Mouse (Mus musculus): Measurements from ENCODE around the gene Gm5662. TPM values are rescaled to one million over a fixed set of nuclear protein-coding genes. Genes with fewer than 3 reads are reported as not detected.
"Not testable (repeated sequence)": the region's sequence is repeated elsewhere in the genome, so short reads cannot be mapped to it uniquely, and the experiment has no call there.

Gm5662 gene
- not detected in 2 replicates for total RNA-seq (2017)

DNA sequence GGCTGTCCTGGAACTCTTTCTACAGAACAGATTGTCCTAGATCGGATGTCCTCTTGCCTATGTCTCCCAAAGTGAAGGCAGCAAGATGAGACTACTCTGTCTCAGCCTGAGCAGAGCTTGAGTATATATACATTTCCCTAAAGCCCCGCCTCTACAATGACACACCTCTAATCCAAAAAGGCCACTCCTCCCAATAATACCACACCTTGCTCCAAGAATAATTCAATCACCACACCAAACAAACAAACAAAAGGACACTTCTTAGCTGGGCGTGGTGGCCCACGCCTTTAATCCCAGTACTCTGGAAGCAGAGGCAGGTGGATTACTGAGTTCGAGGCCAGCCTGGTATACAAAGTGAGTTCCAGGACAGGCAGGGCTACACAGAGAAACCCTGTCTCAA lies at the start of gene Gm5662:
Gm5662 (minus strand) TSS at position 101 of the 400 bp plus-strand sequence.
- ATAC-seq (replicated peaks; ENCODE audit: low read depth, poor library complexity, severe bottlenecking) = not testable (repeated sequence)

DNA sequence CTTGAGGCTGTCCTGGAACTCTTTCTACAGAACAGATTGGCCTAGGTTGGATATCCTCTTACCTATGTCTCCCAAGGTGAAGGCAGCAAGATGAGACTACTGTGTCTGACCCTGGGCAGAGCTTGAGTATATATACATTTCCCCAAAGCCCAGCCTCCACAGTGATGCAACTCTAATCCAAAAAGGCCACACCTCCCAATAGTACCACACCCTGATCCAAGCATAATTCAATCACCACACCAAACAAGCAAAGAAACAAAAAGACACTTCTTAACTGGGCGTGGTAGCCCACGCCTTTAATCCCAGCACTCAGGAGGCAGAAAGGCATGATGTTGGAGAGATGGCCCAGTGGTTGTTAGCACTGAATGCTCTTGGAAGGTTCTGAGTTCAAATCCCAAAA lies 49.6 kb upstream of the Gm5662 start, which contains the start of gene Gm5039:
Gm5039 (minus strand) TSS at position 101 of the 400 bp plus-strand sequence.
- not testable (repeated sequence) for ATAC-seq (replicated peaks; ENCODE audit: low read depth, poor library complexity, severe bottlenecking)

DNA sequence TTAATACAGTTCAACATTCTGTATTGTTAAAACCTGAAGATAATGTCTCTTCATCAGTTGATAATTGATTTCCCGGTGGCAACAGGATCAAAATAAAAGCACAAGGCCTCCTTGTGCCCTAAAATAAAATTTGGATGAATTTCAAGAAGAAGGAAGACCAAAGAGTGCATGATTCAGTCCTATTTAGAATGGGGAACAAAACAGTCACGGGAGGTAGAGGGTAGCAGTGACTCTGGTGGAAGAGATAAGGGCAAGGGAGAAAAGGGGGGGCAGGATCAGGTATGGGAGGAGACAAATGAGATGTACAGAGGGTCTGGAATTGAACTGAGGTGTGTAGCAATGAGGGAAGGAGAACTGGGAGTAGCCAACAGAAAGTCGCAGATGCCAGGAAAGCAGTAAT lies 40.3 kb upstream of the Gm5662 start:
- no peak for ATAC-seq (replicated peaks; ENCODE audit: low read depth, poor library complexity, severe bottlenecking)

DNA sequence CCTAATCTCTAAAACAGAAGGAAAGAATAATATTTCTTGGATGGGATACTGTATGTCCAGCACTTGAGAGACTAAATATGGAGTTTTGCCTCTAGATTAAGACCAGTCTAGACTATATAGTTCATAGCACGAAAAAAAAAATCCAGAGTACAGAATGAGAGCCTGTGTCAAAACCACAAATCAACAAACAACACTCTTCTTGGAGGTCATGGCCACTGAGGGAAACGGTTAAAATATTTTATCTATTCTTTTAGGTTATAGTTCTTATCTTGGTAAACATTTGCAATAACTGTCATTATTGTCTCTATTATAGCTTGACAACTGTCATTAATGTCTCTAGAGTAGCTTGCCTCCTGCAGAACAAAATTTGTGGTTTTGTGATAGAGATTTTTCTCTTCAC lies 22.9 kb upstream of the Gm5662 start:
- not testable (repeated sequence) for ATAC-seq (replicated peaks; ENCODE audit: low read depth, poor library complexity, severe bottlenecking)

DNA sequence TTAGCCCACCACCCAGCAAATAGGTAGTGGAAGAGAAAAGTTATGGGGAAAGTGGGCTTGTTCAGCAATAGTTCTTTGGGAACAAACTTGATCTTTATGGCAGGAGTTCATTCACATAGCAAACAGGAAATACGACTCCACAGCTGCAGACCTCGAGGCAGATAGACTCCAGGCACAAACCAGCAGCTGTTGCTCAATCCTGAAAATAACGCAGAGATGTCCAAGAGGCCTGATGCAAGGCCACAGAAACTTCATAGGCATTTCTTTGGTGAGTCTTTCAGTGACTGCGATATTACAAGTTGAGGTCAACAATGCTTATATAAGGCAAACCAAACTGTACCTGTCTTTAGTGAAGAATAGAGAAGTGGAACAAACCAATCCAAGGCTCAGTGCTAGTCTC lies 18.8 kb upstream of the Gm5662 start:
- not testable (repeated sequence) for ATAC-seq (replicated peaks; ENCODE audit: low read depth, poor library complexity, severe bottlenecking)

DNA sequence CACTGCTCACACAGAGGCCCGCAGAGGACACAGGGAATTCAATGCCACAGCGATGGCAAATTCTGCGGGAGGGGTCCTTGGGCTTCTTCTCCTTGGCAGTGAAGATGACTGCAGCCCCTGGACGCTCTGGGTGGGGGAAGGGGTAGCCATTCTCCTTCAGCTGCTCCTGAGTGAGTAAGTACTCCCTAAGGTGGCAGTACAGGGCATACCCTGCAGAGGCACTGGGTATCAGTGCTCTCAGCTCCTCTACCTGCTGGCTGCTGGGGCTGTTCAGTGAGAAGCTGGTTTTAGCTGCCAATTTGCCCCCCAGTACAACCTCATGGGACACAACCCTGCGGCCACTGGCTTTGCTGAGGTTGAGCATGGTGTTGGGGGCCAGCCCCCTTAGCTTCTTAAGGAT lies 10.9 kb upstream of the Gm5662 start:
- ATAC-seq (replicated peaks; ENCODE audit: low read depth, poor library complexity, severe bottlenecking) = not testable (repeated sequence)

DNA sequence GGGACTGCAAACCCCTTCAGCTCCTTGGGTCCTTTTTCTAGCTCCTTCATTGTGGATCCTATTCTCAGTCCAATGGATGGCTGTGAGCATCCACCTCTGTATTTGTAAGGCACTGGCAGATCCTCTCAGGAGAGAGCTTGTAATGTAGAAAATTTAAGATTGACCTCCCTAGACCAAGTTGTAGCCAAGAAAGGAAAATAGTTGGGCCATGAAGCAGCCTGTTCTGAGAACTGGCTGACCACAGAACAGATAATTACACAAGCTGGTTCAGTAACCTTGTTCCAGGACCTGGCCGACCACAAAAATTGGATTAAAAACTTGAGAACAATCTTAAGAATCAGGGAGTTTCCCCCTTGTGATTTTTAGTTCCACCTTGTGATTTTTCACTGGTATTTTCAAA lies 17.1 kb downstream of the Gm5662 start:
- ATAC-seq (replicated peaks; ENCODE audit: low read depth, poor library complexity, severe bottlenecking) = no peak

DNA sequence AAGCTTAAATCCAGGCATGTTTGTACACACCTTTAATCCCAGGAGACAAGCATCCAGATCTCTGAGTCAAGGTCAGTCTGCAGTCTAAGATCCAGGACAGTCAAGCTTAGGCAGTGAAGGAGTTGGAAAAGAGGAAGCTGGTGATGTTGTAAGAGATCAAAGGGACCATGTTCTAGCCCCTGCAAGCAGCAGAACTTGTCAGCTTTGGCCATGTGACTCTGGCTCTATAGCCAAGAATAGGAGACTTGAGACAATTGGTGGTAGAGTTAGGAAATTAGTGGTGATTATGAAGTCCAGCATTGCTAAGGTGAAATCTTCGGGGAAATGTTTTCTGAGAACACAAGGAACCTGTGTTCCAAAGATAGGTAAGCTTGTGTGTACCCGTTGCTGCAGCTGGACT lies 18.4 kb downstream of the Gm5662 start:
- ATAC-seq (replicated peaks; ENCODE audit: low read depth, poor library complexity, severe bottlenecking) = not testable (repeated sequence)

DNA sequence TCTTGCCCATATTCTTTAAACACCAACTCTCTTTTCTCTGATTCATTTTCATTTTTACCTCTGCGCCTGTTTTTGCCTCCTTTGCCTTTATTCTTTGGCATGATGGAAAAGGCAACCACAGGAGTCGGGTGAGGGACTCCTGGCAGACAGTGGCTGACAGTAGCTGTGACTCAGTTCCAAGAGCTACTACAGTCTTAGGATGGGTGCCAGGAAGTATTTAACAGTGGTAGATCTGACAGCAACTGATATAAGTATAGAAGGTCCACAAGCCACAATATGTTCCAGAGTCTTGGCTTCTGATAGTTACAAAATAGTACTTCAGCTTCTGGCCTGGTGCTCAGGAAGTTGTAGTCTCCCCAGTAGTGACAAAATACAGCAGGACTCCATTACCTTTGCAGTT lies 24.3 kb downstream of the Gm5662 start, which contains the start of gene Gm8332:
Gm8332 (minus strand) TSS at position 101 of the 400 bp plus-strand sequence.
- ATAC-seq (replicated peaks; ENCODE audit: low read depth, poor library complexity, severe bottlenecking) = not testable (repeated sequence)

DNA sequence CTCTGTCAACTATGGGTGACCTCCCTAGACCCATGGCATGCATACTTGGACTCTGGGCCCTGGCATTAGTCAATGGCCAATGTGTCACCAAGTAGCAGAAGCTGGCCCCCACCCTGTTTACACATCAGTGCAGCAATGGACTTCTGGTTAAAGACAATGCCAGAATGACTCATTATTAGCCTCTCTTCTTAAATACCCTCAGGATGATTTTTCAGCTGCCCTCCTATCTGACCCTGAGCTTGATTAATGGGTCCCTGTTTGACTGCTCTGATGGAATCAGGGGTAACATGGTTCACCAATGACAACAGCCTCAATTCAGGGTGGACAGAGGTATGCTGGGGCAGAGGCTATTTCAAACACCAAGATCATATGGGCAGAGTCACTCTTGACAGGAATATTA lies 28.5 kb downstream of the Gm5662 start:
- ATAC-seq (replicated peaks; ENCODE audit: low read depth, poor library complexity, severe bottlenecking) = not testable (repeated sequence)

DNA sequence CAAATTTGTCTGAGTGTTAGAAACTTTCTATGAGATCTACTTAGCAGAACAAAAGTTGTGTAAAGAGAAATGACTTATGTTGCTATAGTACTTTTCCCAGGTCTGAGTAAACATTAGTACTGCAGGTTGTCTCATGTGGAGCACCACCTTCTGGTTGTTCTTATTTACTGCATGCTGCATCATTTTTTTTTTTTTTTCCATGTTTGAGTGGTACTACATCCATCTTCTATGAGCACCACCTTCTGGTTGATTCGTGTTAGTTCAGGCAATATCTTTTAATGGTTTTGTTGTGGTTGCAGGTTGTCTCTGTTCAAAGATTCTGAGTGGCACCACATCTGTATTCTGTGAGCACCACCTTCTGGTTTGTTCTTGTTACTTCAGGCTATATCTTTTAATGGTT lies 31.4 kb downstream of the Gm5662 start:
- ATAC-seq (replicated peaks; ENCODE audit: low read depth, poor library complexity, severe bottlenecking) = not testable (repeated sequence)

Other genes starting within 250 kb of the Gm5662 start
- not detected in 2 replicates for gene Gm2056, start 247.5 kb downstream of the Gm5662 start, total RNA-seq (2017)
- not detected in 2 replicates for gene Gm16368, start 190.8 kb downstream of the Gm5662 start, total RNA-seq (2017)
- not detected in 2 replicates for gene Gm10436, start 92.4 kb downstream of the Gm5662 start, total RNA-seq (2017)
- not detected in 2 replicates for gene Gm8332, start 24.4 kb downstream of the Gm5662 start, total RNA-seq (2017)
- gene Gm5039, start 49.5 kb upstream of the Gm5662 start, total RNA-seq (2017) = not detected in 2 replicates
- gene Adck1, start 86.1 kb upstream of the Gm5662 start, total RNA-seq (2017) = 14.0 and 19.0 TPM in 2 replicates